Mouse (Mus musculus) frontal cortex, postnatal 14 days (tissue): Measurements from ENCODE around the gene 9930111J21Rik2.
"Not testable (repeated sequence)": the region's sequence is repeated elsewhere in the genome, so short reads cannot be mapped to it uniquely, and the experiment has no call there.

ENCODE experiments used
- DNase-seq, 2 experiments: peaks; one replicate each; pipeline ENCODE4 v3.0.0; 2022; ENCODE audit warnings: low spot score in 2 of 2

Gene 9930111J21Rik2

DNA sequence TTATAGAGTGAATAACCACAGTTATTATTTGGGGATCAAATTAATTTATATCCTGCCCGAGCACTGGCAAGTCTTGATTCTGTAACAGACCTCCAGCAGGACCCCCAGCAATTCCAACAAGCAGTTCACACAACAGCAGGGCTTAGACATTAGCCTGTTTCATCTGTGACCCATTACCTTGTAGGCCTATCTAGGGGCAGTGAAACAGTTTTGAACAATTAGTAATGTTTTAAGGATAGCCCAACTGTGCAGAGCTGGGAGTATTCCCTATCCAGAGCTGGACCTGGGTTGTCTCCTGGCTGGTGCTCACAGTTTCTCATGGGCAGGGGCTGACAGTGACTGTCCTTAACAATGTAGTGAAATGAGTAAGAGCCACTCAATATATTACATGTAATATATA lies 26.0 kb upstream of the 9930111J21Rik2 start:
- DNase-seq = no peak

DNA sequence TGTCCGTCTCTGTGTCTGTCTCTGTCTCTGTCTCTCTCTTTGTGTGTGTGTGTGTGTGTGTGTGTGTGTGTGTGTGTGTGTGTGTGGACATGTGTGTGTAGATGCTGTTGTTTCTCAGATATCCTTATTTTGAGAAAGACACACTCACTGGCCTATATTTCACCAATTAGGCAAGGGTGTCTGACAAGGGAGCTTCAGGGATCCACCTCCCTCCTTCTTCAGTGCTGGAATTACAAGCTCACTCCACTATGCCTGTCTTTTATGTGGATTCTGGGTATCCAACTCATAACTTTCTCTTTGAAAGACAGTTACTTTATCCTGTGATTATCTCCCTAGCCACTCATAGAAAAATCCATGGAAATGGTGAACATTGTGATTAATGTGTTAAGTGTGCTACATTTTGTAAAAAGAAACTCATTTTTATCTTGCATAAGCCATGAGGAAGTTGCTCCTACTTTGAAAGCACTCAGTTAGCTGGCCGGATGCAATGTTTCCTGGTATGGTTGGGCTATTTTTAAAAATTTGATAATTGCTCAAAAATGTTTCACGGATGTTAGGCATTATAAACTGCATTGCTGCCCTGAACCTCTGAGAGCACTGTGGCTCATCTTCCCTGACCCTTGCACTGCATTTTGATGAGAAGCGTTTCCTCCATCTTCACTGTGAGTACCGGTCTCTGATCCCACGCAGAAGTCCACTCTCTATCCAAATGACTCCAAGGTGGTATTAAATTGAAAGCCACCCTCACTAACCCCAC lies 25.1 kb upstream of the 9930111J21Rik2 start, which contains the start of gene Ifi47:
Gene Ifi47, plus strand, starts transcription at position 587 of the 757 bp plus-strand sequence.
- not testable (repeated sequence) for DNase-seq

DNA sequence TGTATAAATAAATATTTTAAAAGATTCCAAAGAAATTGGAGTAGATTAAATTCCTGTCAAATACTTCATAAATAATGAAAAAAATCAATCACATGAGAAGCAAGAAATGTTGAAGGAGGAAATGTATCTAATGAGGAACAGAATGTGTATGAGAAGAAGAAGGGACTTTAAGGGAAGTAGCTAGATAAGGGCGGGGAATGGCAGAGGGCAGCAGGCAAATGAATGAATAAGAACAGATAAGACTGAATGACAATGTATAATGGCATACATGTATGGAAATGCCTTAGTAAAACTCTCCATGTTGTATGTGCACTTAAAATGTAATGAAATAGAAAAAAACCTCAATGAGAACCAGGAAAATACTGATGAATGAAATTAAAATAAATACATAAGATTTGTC lies 17.3 kb upstream of the 9930111J21Rik2 start:
- DNase-seq = no peak

DNA sequence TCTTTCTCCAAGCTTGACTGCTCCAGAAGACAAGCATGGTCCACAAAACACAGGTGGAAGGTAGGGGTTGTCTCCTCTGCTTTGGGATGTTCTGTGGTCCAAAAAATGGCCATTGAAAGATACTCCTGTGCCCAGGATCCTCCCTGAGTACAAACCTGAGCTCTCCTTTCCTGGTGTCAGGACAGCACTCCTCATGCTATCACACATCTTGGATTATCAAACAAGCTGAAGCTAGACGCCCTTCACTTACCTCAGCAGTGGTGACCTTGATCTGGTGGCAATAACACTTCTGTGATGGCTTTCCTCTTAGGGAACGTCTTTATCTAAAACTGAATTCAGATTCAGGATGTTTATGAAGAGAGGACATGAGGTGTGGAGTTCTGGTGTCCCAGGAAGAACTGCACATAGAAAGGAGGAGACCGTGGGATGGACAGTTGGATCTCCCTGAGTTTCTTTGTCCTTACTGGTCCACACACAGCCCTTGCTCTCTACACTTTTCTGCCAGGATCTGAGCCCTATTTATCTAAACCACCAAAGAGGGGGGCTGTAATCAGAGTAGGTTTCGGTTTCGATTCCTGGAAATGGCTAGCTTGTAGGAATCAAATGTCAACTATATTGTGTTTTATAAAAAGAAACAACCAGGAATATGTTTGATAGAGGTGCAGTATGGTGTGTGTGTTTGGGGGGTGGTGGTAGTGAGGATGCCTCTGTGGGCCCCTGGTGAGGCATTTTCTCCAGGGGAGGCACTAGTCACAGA lies 12.8 kb upstream of the 9930111J21Rik2 start, which contains the start of gene Tgtp2:
Gene Tgtp2, minus strand, starts transcription at position 494 of the 757 bp plus-strand sequence.
- not testable (repeated sequence) for DNase-seq

DNA sequence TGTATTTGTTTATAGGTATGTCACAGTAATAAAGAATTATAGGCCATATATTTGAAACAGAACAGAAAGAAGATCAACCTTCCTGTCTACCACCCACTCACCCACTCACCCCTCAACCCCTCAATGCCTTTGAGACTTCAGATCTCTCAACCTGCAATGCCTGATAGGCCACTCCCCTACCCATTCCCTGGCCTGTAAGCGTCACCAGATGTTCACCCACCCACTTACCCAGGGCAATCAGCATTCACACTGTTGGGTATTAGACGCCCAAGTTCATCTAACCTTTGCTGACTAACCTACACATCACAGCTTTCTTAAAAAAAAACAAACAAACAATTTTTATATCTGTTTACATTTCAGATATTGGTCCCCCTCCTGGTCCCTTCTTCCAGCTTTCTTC lies 10.8 kb upstream of the 9930111J21Rik2 start:
- not testable (repeated sequence) for DNase-seq

DNA sequence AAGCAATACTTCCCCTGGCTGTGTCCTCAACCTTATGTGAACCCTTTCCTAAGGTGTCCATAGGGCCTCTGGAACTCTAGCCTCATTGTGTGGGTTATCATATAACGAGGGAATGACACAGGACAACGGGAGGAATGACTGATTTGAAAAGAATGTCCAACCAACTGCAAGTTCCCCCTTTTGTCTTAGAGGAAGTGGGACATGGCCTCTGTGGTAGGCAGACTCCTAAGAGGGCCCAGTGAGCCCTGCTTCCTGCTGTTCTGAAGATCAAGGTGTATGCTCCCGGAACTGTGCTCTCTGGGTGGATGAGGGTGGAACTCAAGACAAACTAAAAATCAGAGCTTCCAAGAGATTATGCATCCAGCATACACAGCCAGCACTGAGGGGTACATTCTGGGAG lies 9.0 kb upstream of the 9930111J21Rik2 start:
- not testable (repeated sequence) for DNase-seq

DNA sequence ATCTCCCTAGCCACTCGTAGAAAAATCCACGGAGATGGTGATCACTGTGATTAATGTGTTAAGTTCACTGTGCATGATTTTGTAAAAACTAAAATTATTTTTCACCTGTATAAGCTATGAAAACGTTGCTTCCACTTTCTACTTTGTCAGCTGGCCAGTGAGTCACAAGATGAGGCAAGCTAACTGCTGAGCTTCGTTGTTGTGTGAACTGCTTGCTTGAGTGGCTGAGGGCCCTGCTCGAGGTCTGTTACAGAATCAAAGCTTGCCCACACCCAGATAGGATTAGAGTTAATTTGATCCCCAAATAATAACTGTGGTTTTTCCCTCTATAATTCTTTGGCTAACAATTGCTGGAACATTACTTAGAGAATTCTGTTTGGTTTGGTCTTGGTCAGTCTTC lies 852 bp upstream of the 9930111J21Rik2 start:
- not testable (repeated sequence) for DNase-seq

DNA sequence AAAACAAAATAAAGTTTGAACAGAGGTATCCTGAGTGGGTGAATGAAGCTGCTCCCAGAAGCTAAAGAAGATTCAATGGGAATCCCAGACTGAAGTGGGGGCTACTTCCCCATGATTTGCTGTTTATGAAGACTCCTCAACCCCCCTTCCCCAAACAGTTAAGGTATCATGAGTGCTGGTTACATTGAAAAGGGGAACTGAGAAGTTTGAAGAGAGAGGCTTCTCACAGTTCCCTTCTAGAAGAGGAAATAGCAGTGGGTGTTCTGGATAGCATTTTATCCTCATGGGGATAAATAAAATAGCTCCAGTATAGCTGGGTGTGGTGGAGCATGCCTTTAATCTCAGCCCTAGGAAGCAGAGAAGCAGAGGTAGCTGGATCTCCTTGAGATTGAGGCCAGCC lies 978 bp downstream of the 9930111J21Rik2 start:
- not testable (repeated sequence) for DNase-seq

DNA sequence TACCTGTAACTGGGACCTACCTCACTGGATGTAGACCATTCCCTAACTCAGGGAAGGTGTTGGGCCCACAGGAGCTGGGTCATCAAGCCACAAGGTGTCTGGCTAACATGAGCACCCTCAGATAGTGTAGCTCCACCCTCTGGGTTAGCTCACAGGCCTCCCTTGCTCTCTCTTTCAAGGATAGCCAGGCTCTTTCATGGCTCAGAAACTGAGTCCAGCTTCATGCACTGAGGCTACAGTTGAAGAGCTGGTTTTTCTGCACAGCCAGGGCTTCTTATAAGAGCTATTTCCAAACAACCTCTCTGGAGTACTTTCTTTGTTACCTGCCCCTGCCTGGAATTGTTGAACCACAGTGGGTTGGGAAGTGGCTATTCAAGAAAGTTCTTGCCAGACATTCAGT lies 39.0 kb downstream of the 9930111J21Rik2 start:
- DNase-seq = not testable (repeated sequence)

DNA sequence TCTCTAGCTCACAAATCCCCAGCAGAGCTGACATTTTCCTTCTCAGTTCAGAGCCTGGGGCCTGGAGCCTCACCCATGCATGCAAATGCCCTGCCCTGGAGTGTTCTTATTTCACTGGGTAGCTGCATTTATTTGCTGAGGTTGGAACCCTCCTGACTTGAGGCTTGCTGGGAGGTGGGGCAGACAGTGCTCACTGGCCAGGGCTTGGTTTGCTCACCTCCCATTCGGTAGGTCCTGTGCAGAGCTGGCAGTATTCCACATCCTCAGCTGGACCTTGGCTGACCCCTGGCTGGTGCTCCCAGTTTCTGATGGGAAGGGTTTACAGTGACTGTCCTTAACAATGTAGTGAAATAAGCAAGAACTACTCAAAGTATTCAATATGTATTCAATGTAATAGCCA lies 44.3 kb downstream of the 9930111J21Rik2 start:
- DNase-seq = not testable (repeated sequence)

DNA sequence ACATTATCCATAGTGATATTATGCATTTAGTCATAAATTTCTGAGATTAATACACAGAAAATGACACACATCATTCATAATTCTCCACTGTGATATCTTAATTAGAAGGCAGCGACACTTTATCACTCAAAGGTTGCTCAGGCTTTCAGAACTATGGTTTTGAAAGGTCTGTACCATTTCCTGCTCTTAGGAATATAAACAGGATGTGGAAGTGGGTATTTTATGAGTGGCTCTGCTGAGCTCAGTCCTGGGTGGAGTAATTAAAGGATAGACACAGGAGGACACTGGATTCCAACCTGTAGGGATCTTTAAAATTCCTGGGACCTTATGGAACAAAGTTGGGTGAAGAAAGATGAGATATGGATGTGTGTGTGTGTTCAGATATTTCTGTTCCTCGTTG lies 44.7 kb downstream of the 9930111J21Rik2 start:
- DNase-seq = not testable (repeated sequence)

DNA sequence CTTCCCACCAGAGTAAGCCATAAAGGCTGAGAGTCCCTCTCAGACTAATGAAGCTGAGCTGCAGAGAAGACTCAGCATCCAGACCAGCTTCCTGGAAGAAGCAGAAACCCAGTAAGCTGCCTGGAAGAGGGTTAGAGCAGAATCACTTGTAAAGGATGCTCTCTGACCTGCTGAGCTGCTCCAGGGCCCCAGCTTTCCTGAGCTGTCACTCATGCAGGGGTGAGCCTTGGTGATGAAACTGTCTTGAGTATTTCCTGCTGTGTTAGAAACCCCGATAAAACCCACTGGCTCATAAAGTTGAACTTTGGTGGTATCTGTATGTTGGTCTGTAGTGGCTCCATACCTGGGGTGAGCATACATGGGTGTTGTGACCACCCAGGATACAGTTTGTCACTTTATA lies 50.6 kb downstream of the 9930111J21Rik2 start:
- DNase-seq = not testable (repeated sequence)

DNA sequence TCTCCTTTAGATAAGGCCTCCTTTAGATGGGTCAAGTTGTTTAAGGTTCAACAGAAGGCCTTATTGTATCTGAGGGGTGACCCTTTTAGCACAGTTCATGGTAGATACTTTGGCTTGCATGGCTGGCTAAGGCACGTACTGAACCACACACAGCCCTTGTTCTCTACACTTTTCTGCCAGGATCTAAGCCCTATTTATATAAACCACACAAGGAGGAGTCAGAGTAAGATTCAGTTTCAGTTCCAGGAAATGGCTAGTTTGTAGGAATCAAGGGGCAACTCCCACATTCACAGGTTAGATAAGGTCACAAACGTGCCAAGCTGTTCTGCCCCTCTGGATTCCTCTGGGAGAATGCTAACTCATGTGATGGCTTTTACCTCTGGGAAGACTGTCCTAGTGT lies 57.0 kb downstream of the 9930111J21Rik2 start, which contains the start of gene Tgtp1:
Gene Tgtp1, minus strand, starts transcription at position 155 of the 400 bp plus-strand sequence.
- not testable (repeated sequence) for DNase-seq

DNA sequence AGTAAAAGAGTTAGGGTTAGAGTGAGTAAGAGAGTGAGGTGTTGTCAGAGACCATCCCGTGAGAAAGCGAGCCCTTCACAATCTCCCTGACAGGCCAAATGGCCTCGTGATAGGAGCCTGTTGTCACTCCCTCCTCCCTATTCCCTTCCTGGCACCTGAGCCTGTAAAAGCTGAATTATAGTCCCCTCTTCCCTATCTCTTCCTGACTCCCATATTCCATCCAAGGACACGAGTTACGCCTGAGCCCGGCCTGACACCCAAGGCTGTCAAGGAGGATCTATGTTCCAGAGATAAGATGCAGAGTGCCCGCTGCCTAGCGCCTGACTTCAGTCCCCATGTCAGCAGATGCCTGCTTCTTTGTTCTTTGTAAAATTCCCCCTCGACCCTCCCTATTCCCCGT lies 57.7 kb downstream of the 9930111J21Rik2 start:
- DNase-seq = not testable (repeated sequence)

DNA sequence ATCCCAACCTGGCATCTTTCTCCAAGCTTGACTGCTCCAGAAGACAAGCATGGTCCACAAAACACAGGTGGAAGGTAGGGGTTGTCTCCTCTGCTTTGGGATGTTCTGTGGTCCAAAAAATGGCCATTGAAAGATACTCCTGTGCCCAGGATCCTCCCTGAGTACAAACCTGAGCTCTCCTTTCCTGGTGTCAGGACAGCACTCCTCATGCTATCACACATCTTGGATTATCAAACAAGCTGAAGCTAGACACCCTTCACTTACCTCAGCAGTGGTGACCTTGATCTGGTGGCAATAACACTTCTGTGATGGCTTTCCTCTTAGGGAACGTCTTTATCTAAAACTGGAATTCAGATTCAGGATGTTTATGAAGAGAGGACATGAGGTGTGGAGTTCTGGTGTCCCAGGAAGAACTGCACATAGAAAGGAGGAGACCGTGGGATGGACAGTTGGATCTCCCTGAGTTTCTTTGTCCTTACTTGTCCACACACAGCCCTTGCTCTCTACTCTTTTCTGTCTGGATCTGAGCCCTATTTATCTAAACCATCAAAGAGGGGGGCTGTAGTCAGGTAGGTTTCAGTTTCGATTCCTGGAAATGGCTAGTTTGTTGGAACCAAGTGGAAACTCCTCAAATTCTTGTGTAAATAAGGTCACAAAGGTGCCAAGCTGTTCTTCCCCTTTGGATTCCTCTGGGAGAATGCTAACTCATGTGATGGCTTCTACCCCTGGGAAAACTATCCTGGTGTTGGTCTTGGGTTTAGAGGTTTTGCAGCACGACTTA lies 59.1 kb downstream of the 9930111J21Rik2 start, which contains the start of gene Gm12185:
Gene Gm12185, minus strand, starts transcription at position 487 of the 781 bp plus-strand sequence.
- not testable (repeated sequence) for DNase-seq

DNA sequence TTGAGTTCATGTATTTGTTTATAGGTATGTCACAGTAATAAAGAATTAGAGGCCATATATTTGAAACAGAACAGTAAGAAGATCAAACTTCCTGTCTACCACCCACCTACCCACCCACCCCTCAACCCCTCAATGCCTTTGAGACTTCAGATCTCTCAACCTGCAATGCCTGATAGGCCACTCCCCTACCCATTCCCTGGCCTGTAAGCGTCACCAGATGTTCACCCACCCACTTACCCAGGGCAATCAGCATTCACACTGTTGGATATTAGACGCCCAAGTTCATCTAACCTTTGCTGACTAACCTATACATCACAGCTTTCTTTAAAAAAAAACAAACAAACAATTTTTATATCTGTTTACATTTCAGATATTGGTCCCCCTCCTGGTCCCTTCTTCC lies 61.1 kb downstream of the 9930111J21Rik2 start:
- DNase-seq = not testable (repeated sequence)

DNA sequence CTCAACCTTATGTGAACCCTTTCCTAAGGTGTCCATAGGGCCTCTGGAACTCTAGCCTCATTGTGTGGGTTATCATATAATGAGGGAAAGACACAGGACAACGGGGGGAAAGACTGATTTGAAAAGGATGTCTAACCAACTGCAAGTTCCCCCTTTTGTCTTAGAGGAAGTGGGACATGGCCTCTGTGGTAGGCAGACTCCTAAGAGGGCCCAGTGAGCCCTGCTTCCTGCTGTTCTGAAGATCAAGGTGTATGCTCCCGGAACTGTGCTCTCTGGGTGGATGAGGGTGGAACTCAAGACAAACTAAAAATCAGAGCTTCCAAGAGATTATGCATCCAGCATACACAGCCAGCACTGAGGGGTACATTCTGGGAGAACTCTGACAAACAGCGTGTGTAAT lies 62.8 kb downstream of the 9930111J21Rik2 start:
- not testable (repeated sequence) for DNase-seq

DNA sequence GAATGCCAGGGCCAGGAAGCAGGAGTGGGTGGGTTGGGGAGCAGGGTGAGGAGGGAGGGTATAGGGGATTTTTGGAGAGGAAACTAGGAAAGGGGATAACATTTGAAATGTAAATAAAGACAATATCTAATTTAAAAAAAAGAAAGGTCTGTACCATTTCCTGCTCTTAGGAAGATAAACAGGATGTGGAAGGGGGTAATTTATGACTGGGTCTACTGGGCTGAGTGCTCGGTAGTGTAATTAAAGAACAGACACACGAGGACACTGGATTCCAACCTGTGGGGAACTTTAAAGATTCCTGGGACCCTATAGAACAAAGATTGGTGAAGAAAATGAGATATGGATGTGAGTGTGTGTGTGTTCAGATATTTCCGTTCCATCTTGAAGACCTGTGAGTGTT lies 68.2 kb downstream of the 9930111J21Rik2 start:
- not testable (repeated sequence) for DNase-seq

DNA sequence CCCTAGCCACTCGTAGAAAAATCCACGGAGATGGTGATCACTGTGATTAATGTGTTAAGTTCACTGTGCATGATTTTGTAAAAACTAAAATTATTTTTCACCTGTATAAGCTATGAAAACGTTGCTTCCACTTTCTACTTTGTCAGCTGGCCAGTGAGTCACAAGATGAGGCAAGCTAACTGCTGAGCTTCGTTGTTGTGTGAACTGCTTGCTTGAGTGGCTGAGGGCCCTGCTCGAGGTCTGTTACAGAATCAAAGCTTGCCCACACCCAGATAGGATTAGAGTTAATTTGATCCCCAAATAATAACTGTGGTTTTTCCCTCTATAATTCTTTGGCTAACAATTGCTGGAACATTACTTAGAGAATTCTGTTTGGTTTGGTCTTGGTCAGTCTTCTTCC lies 71.0 kb downstream of the 9930111J21Rik2 start:
- DNase-seq = not testable (repeated sequence)

DNA sequence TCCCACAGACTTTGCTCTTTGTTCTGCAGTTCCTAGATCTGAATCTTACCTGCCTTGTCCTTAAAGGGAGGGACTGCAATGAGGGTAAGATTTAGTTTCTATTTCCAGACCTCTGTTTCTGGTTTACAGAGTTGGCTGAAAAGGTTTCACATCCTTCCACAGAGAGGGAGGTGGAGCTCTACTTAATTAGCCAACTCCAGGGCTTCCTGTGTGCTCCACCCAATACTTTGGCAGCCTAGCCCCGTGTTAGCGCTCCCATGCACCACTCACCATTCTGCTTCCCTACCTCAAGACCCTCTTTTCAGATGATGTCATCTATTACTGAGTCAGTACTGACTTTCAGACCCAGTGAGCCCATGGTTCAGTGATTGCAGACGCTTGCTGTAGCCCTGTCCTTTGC lies 71.8 kb downstream of the 9930111J21Rik2 start, which contains the start of gene 9930111J21Rik1:
Gene 9930111J21Rik1, minus strand, starts transcription at position 148 of the 400 bp plus-strand sequence.
- not testable (repeated sequence) for DNase-seq

DNA sequence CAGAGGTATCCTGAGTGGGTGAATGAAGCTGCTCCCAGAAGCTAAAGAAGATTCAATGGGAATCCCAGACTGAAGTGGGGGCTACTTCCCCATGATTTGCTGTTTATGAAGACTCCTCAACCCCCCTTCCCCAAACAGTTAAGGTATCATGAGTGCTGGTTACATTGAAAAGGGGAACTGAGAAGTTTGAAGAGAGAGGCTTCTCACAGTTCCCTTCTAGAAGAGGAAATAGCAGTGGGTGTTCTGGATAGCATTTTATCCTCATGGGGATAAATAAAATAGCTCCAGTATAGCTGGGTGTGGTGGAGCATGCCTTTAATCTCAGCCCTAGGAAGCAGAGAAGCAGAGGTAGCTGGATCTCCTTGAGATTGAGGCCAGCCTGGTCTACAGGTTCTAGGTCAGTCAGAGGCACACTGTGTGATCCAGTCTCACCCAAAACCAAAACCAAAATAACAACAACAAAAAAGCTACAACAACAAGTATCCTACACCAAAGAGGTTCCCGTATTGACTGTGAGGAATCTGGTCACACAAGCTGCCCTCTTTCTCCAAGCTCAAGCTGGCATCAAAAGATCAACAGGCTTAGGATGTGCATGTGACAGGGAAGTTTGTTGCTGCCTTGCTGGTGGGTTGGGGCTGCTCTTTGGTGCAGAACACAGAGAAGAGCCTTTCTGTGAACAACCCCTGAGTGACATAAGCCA lies 72.7 kb downstream of the 9930111J21Rik2 start, which contains the start of gene Olfr56:
Gene Olfr56, plus strand, starts transcription at position 650 of the 700 bp plus-strand sequence.
- not testable (repeated sequence) for DNase-seq
